Mouse (Mus musculus) effector memory CD4-positive, alpha-beta T cell, adult 5 months (primary cell): Measurements from ENCODE around the gene Itm2c. TPM values are rescaled to one million over a fixed set of nuclear protein-coding genes. Genes with fewer than 3 reads are reported as not detected.

Experiments
- polyA plus RNA-seq: library from polyadenylated mRNA; unstranded; fragments of 100-300 nt; shearing (Covaris generic); gene quantifications from one replicate; pipeline ENCODE4 v1.2.1, GENCODE M21; 2017

The Itm2c gene
- polyA plus RNA-seq = 226 TPM

DNA sequence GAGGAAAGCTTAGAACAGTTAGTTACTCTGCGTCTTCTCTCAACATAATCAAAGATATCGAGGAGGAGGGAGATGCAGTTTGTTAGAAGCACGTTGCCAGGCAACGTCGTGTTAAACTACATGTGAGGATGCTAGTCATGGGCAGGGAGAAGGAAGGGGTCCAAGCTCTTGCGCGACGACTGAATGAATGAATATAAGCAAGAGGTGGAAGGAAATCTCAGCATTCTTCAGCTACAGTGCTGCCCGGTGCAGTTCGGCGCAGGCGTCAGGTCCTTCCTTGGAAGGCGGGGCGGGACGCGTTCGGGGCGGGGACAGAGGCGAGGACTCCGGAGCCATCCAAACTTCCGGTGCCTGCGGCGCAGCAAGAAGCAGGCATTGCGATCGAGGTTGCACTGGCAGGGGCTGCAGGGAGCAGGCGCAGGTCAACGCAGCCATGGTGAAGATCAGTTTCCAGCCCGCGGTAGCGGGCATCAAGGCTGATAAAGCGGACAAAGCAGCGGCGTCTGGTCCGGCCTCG lies at the start of gene Itm2c:
TSS of gene Itm2c (plus strand) at position 51 of the 517 bp plus-strand sequence.

GRCm38 (mm10) chr1:85928057-85928687 lies 34.1 kb downstream of the Itm2c start, which contains the start of gene 4933407L21Rik:
Gene 4933407L21Rik, plus strand, starts transcription at chr1:85928483.

Other genes with a start within 250 kb of the Itm2c start
- 501 TPM for gene Sp100, start 244.3 kb upstream of the Itm2c start, polyA plus RNA-seq
- 25.6 TPM for gene A630001G21Rik, start 115.6 kb upstream of the Itm2c start, polyA plus RNA-seq
- gene Cab39, start 100.8 kb upstream of the Itm2c start, polyA plus RNA-seq = 165 TPM
- 0.61 TPM for gene 4933407L21Rik, start 34.2 kb downstream of the Itm2c start, polyA plus RNA-seq
- 8.4 TPM for gene Gpr55, start 66.7 kb downstream of the Itm2c start, polyA plus RNA-seq
- not detected for gene Spata3, start 122.5 kb downstream of the Itm2c start, polyA plus RNA-seq
- 0.11 TPM for gene 2810459M11Rik, start 151.6 kb downstream of the Itm2c start, polyA plus RNA-seq
- gene Psmd1, start 170.1 kb downstream of the Itm2c start, polyA plus RNA-seq = 65.4 TPM
- not detected for gene Htr2b, start 217.7 kb downstream of the Itm2c start, polyA plus RNA-seq
- gene Gm21972, start 239.4 kb downstream of the Itm2c start, polyA plus RNA-seq = not detected